Mouse (Mus musculus) limb, embryonic 14.5 days (tissue): ENCODE results near the gene Ints3. TPM values are rescaled to one million over a fixed set of nuclear protein-coding genes. Genes with fewer than 3 reads are reported as not detected.

Source experiments
- ATAC-seq: fragments of 200-750 bp; cut with Nextera tagmentation; 2 replicates; pipeline ENCODE4 v1.8.0; 2017; ENCODE audit warnings: low read depth, moderate number of reproducible peaks, moderate TSS enrichment; ENCODE audit not compliant: low FRiP score
- DNase-seq: peaks from one replicate; pipeline ENCODE4 v3.0.0-alpha.2; 2015; ENCODE audit warnings: low spot score
- H3K27ac ChIP-seq: fragments of 300-500 bp; sonication (generic); replicated peaks from 2 replicates; pipeline ENCODE4 v1.5.1; 2014; ENCODE audit warnings: low read depth, mild to moderate bottlenecking, low read length, moderate library complexity, mixed read lengths
- H3K27me3 ChIP-seq: fragments of 300-500 bp; sonication (generic); 2 replicates; pipeline ENCODE4 v1.6.1; 2014; ENCODE audit warnings: low read length, mixed read lengths; ENCODE audit not compliant: control insufficient read depth, insufficient read depth
- H3K36me3 ChIP-seq: fragments of 300-500 bp; sonication (generic); 2 replicates; pipeline ENCODE4 v1.6.1; 2014; ENCODE audit warnings: mild to moderate bottlenecking, low read length, moderate library complexity, mixed read lengths; ENCODE audit not compliant: control insufficient read depth, insufficient read depth
- H3K4me1 ChIP-seq: fragments of 300-500 bp; sonication (generic); 2 replicates; pipeline ENCODE4 v1.6.1; 2014; ENCODE audit warnings: antibody characterized with exemption, low read length, mixed read lengths; ENCODE audit not compliant: control insufficient read depth, insufficient read depth
- H3K4me2 ChIP-seq: fragments of 300-500 bp; sonication (generic); replicated peaks from 2 replicates; pipeline ENCODE4 v1.6.1; 2014; ENCODE audit warnings: low read depth, mild to moderate bottlenecking, low read length, moderate library complexity; ENCODE audit not compliant: severe bottlenecking
- H3K4me3 ChIP-seq: fragments of 300-500 bp; sonication (generic); replicated peaks from 2 replicates; pipeline ENCODE4 v1.5.1; 2014; ENCODE audit warnings: low read length
- H3K9ac ChIP-seq: fragments of 300-500 bp; sonication (generic); 2 replicates; pipeline ENCODE4 v1.6.1; 2014; ENCODE audit warnings: mild to moderate bottlenecking, low read depth, low read length, moderate library complexity; ENCODE audit not compliant: severe bottlenecking
- H3K9me3 ChIP-seq: fragments of 300-500 bp; sonication (generic); 2 replicates; pipeline ENCODE4 v1.6.1; 2016; ENCODE audit warnings: low read length; ENCODE audit not compliant: control insufficient read depth
- POLR2A ChIP-seq: fragments of 200-500 bp; IDR thresholded peaks from 2 replicates; pipeline ENCODE4 v1.8.0; 2012; ENCODE audit warnings: inconsistent platforms, mild to moderate bottlenecking, moderate library complexity, borderline replicate concordance; ENCODE audit not compliant: insufficient read depth, insufficient read length; ENCODE audit errors: extremely low read depth
- WGBS: fragments of 180-500 bp; shearing (Covaris S2); extraction: QIAGEN DNeasy Blood & Tissue Kit; methylation state at CpG from one replicate; pipeline ENCODE4 v1.1.7; 2014; 5-methylcytosine and 5-hydroxymethylcytosine counted together
- polyA plus RNA-seq, 2 experiments: library from polyadenylated mRNA; depleted of rRNA in 1 of 2; stranded (reverse) in 1 of 2; unstranded in 1 of 2; fragments of >200 nt; fragmentation: Nextera tagmentation in 1 of 2; extraction: Ambion mirVana in 1 of 2; gene quantifications; 2 replicates each; pipeline versions ENCODE4 v1.2.1 to v1.2.3; 2012 to 2014

Gene Ints3
- polyA plus RNA-seq, 2 experiments = 26.0 to 52.8 TPM

- Histone ChIP-seq H3K4me2 (no peak overlapping the region), H3K4me3 (no peak overlapping the region), H3K27ac (no peak overlapping the region), H3K36me3 (peaks cover 78% of the 10 kb centered on the region), H3K4me1 (no peaks in the 10 kb centered on the region), H3K9ac (no peak overlapping the region), H3K9me3 (no peaks in the 10 kb centered on the region), H3K27me3 (no peaks in the 10 kb centered on the region)
- WGBS = 90% methylated on average over 6 of the region's 6 CpGs
- DNase-seq (no peak), ATAC-seq (no peak)
- TF ChIP-seq POLR2A = no peak
Measured at GRCm38 (mm10) chr3:90420696-90421095, 12.7 kb downstream of the Ints3 start.

- WGBS = 63% methylated on average over 3 of the region's 3 CpGs
- Histone ChIP-seq H3K36me3 (peaks cover 85% of the 10 kb centered on the region), H3K9me3 (no peaks in the 10 kb centered on the region), H3K4me3 (no peak overlapping the region), H3K27ac (no peak overlapping the region), H3K4me1 (no peaks in the 10 kb centered on the region), H3K27me3 (no peaks in the 10 kb centered on the region), H3K4me2 (no peak overlapping the region), H3K9ac (no peak overlapping the region)
- no peak for ATAC-seq
- TF ChIP-seq POLR2A = no peak
- no peak for DNase-seq
Measured at GRCm38 (mm10) chr3:90413011-90413396, 20.4 kb downstream of the Ints3 start.

GRCm38 (mm10) chr3:90412312-90413010 is 21.0 kb downstream of the Ints3 start:
- Histone ChIP-seq H3K9ac (no peak overlapping the region), H3K27me3 (no peaks in the 10 kb centered on the region), H3K9me3 (no peaks in the 10 kb centered on the region), H3K36me3 (peaks cover 85% of the 10 kb centered on the region), H3K4me3 (no peak overlapping the region), H3K27ac (no peak overlapping the region), H3K4me1 (no peaks in the 10 kb centered on the region), H3K4me2 (no peak overlapping the region)
- ATAC-seq (peak; percentile 77; the same call in 1 of the 2 replicates), DNase-seq (peak; percentile 59)
- TF ChIP-seq POLR2A = no peak
- WGBS = 45% methylated on average over 5 of the region's 5 CpGs

- ATAC-seq = no peak
- Histone ChIP-seq H3K4me2 (no peak overlapping the region), H3K9me3 (no peaks in the 10 kb centered on the region), H3K4me3 (no peak overlapping the region), H3K27ac (no peak overlapping the region), H3K9ac (no peak overlapping the region), H3K4me1 (no peaks in the 10 kb centered on the region), H3K36me3 (peaks cover 89% of the 10 kb centered on the region), H3K27me3 (no peaks in the 10 kb centered on the region)
- TF ChIP-seq POLR2A = no peak
- WGBS = 91% methylated on average over 3 of the region's 3 CpGs
- DNase-seq = no peak
Measured at GRCm38 (mm10) chr3:90408721-90409120, 24.7 kb downstream of the Ints3 start.

GRCm38 (mm10) chr3:90406414-90406813 is 27.0 kb downstream of the Ints3 start:
- no peak overlapping the region for H3K4me3 ChIP-seq
- H3K4me1 ChIP-seq = no peaks in the 10 kb centered on the region
- no peaks in the 10 kb centered on the region for H3K9me3 ChIP-seq
- H3K27me3 ChIP-seq = no peaks in the 10 kb centered on the region
- H3K4me2 ChIP-seq = no peak overlapping the region
- H3K36me3 ChIP-seq = peaks cover 99% of the 10 kb centered on the region
- ATAC-seq = no peak
- no peak for DNase-seq
- no peak overlapping the region for H3K9ac ChIP-seq
- TF ChIP-seq POLR2A = no peak
- no peak overlapping the region for H3K27ac ChIP-seq
- 97% methylated on average over 5 of the region's 5 CpGs for WGBS
